Mouse (Mus musculus): ENCODE measurements around the gene Atp8b4.

- TF ChIP-seq CTCF (IDR thresholded peaks at IDR 0.05; ENCODE audit: control insufficient read depth, insufficient read depth, insufficient read length): no peak
- TF ChIP-seq MYOD1 (IDR thresholded peaks at IDR 0.05; ENCODE audit: control insufficient read depth, insufficient read length, low read depth): no peak
- no peak for TF ChIP-seq MAX (IDR thresholded peaks at IDR 0.05)
- TF ChIP-seq MYOG (IDR thresholded peaks at IDR 0.05; ENCODE audit: control insufficient read depth, extremely low read depth, insufficient read length): no peak
- TF ChIP-seq USF1 (IDR thresholded peaks at IDR 0.05; ENCODE audit: low read depth): no peak
- TF ChIP-seq CEBPB (IDR thresholded peaks at IDR 0.05; ENCODE audit: low read depth): no peak
Measured at GRCm38 (mm10) chr2:126496838-126497237, 3.6 kb downstream of the Atp8b4 start.
